Comparison of ENCODE assay signal across 8 mouse cellular contexts in genomic region chr5:91038547-91038946, GRCm38 (mm10). TPM values are rescaled to one million over a fixed set of nuclear protein-coding genes. Genes with fewer than 3 reads are reported as not detected.
DNase-seq lines count a peak whose midpoint lies in the region; ATAC-seq and TF ChIP-seq lines count a peak whose summit lies in the region.

No protein-coding gene starts in this region.

- no peak for TF ChIP-seq POLR2A in lung, adult 2 months (IDR thresholded peaks at IDR 0.05; ENCODE audit: borderline replicate concordance, extremely low read depth, low read depth, low read length)

- H3K9me3 ChIP-seq in limb, embryonic 11.5 days (ENCODE audit: control insufficient read depth, low read length) = no peaks in the 10 kb centered on the region
- H3K9me3 ChIP-seq in limb, embryonic 10.5 days (replicated peaks) = no peaks in the 10 kb centered on the region
- H3K9me3 ChIP-seq in intestine, embryonic 14.5 days (ENCODE audit: control insufficient read depth, low read length) = no peaks in the 10 kb centered on the region
- no peaks in the 10 kb centered on the region for H3K9me3 ChIP-seq in hindbrain, embryonic 12.5 days (replicated peaks)
- H3K9me3 ChIP-seq in hindbrain, embryonic 11.5 days (ENCODE audit: control insufficient read depth, low read length) = no peaks in the 10 kb centered on the region

- no peak overlapping the region for H3K4me3 ChIP-seq in limb, embryonic 11.5 days (ENCODE audit: low read depth, low read length)
- no peak overlapping the region for H3K4me3 ChIP-seq in limb, embryonic 10.5 days
- no peak overlapping the region for H3K4me3 ChIP-seq in intestine, embryonic 14.5 days (ENCODE audit: low read depth, low read length)
- no peak overlapping the region for H3K4me3 ChIP-seq in lung, adult 2 months (replicated peaks; ENCODE audit: extremely low read depth, low read depth, low read length)
- H3K4me3 ChIP-seq in hindbrain, embryonic 12.5 days = no peak overlapping the region
- H3K4me3 ChIP-seq in hindbrain, embryonic 11.5 days (ENCODE audit: low read depth, low read length) = no peak overlapping the region

- no peak for ATAC-seq in limb, embryonic 11.5 days (ENCODE audit: insufficient number of reproducible peaks, low FRiP score, low TSS enrichment, low read depth)
- peak; percentile 86 for ATAC-seq in activated CD4-positive, CD25-positive, alpha-beta regulatory T cell, adult 4 months
- ATAC-seq in intestine, embryonic 14.5 days (replicated peaks; ENCODE audit: low FRiP score, low TSS enrichment, low read depth) = peak; percentile 92
- no peak for ATAC-seq in hindbrain, embryonic 12.5 days (ENCODE audit: low FRiP score)
- no peak for ATAC-seq in hindbrain, embryonic 11.5 days (ENCODE audit: low FRiP score)

- H3K4me1 ChIP-seq in limb, embryonic 11.5 days (ENCODE audit: control insufficient read depth, insufficient read depth, low read length) = no peaks in the 10 kb centered on the region
- H3K4me1 ChIP-seq in limb, embryonic 10.5 days = peaks cover 5% of the 10 kb centered on the region
- no peaks in the 10 kb centered on the region for H3K4me1 ChIP-seq in intestine, embryonic 14.5 days (replicated peaks; ENCODE audit: control insufficient read depth, insufficient read depth, low read length)
- no peaks in the 10 kb centered on the region for H3K4me1 ChIP-seq in lung, adult 2 months (ENCODE audit: control insufficient read depth, insufficient read depth, low read length)
- H3K4me1 ChIP-seq in hindbrain, embryonic 12.5 days = no peaks in the 10 kb centered on the region
- H3K4me1 ChIP-seq in hindbrain, embryonic 11.5 days (replicated peaks; ENCODE audit: control insufficient read depth, insufficient read depth, low read length) = no peaks in the 10 kb centered on the region

- H3K27ac ChIP-seq in limb, embryonic 11.5 days (replicated peaks; ENCODE audit: low read depth, low read length) = no peak overlapping the region
- H3K27ac ChIP-seq in limb, embryonic 10.5 days = no peak overlapping the region
- no peak overlapping the region for H3K27ac ChIP-seq in intestine, embryonic 14.5 days (ENCODE audit: low read depth)
- no peak overlapping the region for H3K27ac ChIP-seq in hindbrain, embryonic 12.5 days
- H3K27ac ChIP-seq in hindbrain, embryonic 11.5 days (ENCODE audit: low read depth, low read length) = no peak overlapping the region

- TF ChIP-seq CTCF in lung, adult 2 months (IDR thresholded peaks at IDR 0.05; ENCODE audit: insufficient read depth, low read length) = 0 out of 2 replicates have a peak, but pooled peaks have one; percentile 6

- H3K27me3 ChIP-seq in limb, embryonic 11.5 days (ENCODE audit: control insufficient read depth, insufficient read depth, low read length) = no peaks in the 10 kb centered on the region
- no peaks in the 10 kb centered on the region for H3K27me3 ChIP-seq in limb, embryonic 10.5 days (ENCODE audit: low read depth, poor library complexity, severe bottlenecking)
- no peaks in the 10 kb centered on the region for H3K27me3 ChIP-seq in intestine, embryonic 14.5 days (replicated peaks; ENCODE audit: control insufficient read depth, insufficient read depth, low read length)
- no peaks in the 10 kb centered on the region for H3K27me3 ChIP-seq in hindbrain, embryonic 12.5 days
- H3K27me3 ChIP-seq in hindbrain, embryonic 11.5 days (ENCODE audit: control insufficient read depth, insufficient read depth, low read length) = no peaks in the 10 kb centered on the region

- no peak overlapping the region for H3K4me2 ChIP-seq in limb, embryonic 11.5 days (ENCODE audit: low read depth, severe bottlenecking)
- H3K4me2 ChIP-seq in intestine, embryonic 14.5 days (ENCODE audit: low read length) = no peak overlapping the region
- no peak overlapping the region for H3K4me2 ChIP-seq in hindbrain, embryonic 12.5 days (replicated peaks)
- H3K4me2 ChIP-seq in hindbrain, embryonic 11.5 days (replicated peaks; ENCODE audit: low read depth, low read length) = no peak overlapping the region

- H3K36me3 ChIP-seq in limb, embryonic 11.5 days (ENCODE audit: control insufficient read depth, insufficient read depth, low read length) = no peaks in the 10 kb centered on the region
- no peaks in the 10 kb centered on the region for H3K36me3 ChIP-seq in limb, embryonic 10.5 days
- no peaks in the 10 kb centered on the region for H3K36me3 ChIP-seq in intestine, embryonic 14.5 days (ENCODE audit: control insufficient read depth, insufficient read depth, low read length)
- H3K36me3 ChIP-seq in hindbrain, embryonic 12.5 days = no peaks in the 10 kb centered on the region
- H3K36me3 ChIP-seq in hindbrain, embryonic 11.5 days (ENCODE audit: control insufficient read depth, insufficient read depth, low read length) = no peaks in the 10 kb centered on the region

- DNase-seq in limb, embryonic 11.5 days (ENCODE audit: low spot score) = peak; percentile 40
- DNase-seq in limb, embryonic 10.5 days (ENCODE audit: low spot score) = no peak
- peak; percentile 85 for DNase-seq in intestine, embryonic 14.5 days (ENCODE audit: low spot score)
- peak; percentile 45 for DNase-seq in lung, adult 2 months
- DNase-seq in urinary bladder, adult 18-20 months (ENCODE audit: low spot score in 2 of 2) = peak; percentile 69 to 82
- DNase-seq in hindbrain, embryonic 11.5 days (ENCODE audit: low spot score) = no peak

- WGBS in limb, embryonic 11.5 days = 16% methylated on average over 2 of the region's 2 CpGs
- 3% methylated on average over 2 of the region's 2 CpGs for WGBS in limb, embryonic 10.5 days
- WGBS in intestine, embryonic 14.5 days = 9% methylated on average over 2 of the region's 2 CpGs
- WGBS in lung, adult 2 months = 14% methylated on average over 2 of the region's 2 CpGs
- 27% methylated on average over 2 of the region's 2 CpGs for WGBS in hindbrain, embryonic 12.5 days
- 27% methylated on average over 2 of the region's 2 CpGs for WGBS in hindbrain, embryonic 11.5 days

- H3K9ac ChIP-seq in limb, embryonic 11.5 days (ENCODE audit: low read length) = no peak overlapping the region
- no peak overlapping the region for H3K9ac ChIP-seq in intestine, embryonic 14.5 days (ENCODE audit: low read length)
- no peak overlapping the region for H3K9ac ChIP-seq in hindbrain, embryonic 12.5 days
- H3K9ac ChIP-seq in hindbrain, embryonic 11.5 days (ENCODE audit: low read depth, low read length) = no peak overlapping the region

RNA-seq across cellular contexts. Expression of gene Epgn, which starts 11.3 kb away (rescaled TPM):
- 0.17 and 0.37 TPM in 2 replicates for polyA plus RNA-seq in limb, embryonic 11.5 days (2014; fragmentation: Nextera tagmentation; extraction: Ambion mirVana)
- polyA plus RNA-seq in limb, embryonic 10.5 days (2016; fragmentation: Nextera tagmentation; extraction: Ambion mirVana) = 0.15 and 0.18 TPM in 2 replicates
- polyA plus RNA-seq in activated CD4-positive, CD25-positive, alpha-beta regulatory T cell, adult 4 months (2017; shearing (Covaris generic)) = not detected
- polyA plus RNA-seq in intestine, embryonic 14.5 days (2014; fragmentation: Nextera tagmentation; extraction: Ambion mirVana) = 0.09 TPM in 1 of 2 replicates, not detected in the other
- polyA plus RNA-seq in lung, adult 2 months (2012; rRNA removed) = not detected in 2 replicates
- 0.18 TPM in 1 of 2 replicates, not detected in the other for polyA plus RNA-seq in hindbrain, embryonic 12.5 days (2016; fragmentation: Nextera tagmentation; extraction: Ambion mirVana)
- polyA plus RNA-seq in hindbrain, embryonic 11.5 days (2014; fragmentation: Nextera tagmentation; extraction: Ambion mirVana) = 0.09 and 0.27 TPM in 2 replicates

RNA-seq across cellular contexts. Expression of gene Ereg, which starts 35.9 kb away (rescaled TPM):
- not detected in 2 replicates for polyA plus RNA-seq in limb, embryonic 11.5 days (2014; fragmentation: Nextera tagmentation; extraction: Ambion mirVana)
- not detected in 2 replicates for polyA plus RNA-seq in limb, embryonic 10.5 days (2016; fragmentation: Nextera tagmentation; extraction: Ambion mirVana)
- polyA plus RNA-seq in activated CD4-positive, CD25-positive, alpha-beta regulatory T cell, adult 4 months (2017; shearing (Covaris generic)) = not detected
- polyA plus RNA-seq in intestine, embryonic 14.5 days (2014; fragmentation: Nextera tagmentation; extraction: Ambion mirVana) = 0.94 and 1.1 TPM in 2 replicates
- polyA plus RNA-seq in lung, adult 2 months (2012; rRNA removed) = 0.02 and 1.2 TPM in 2 replicates
- polyA plus RNA-seq in hindbrain, embryonic 12.5 days (2016; fragmentation: Nextera tagmentation; extraction: Ambion mirVana) = not detected in 2 replicates
- polyA plus RNA-seq in hindbrain, embryonic 11.5 days (2014; fragmentation: Nextera tagmentation; extraction: Ambion mirVana) = not detected in 2 replicates

Comparison
In these comparisons a context has a peak if more than half of its experiments do, and no peak if none do; other contexts are left out.
1. DNase-seq: peak in limb, embryonic 11.5 days (single experiment), intestine, embryonic 14.5 days (single experiment), lung, adult 2 months (single experiment) and urinary bladder, adult 18-20 months (2 of 2); none in limb, embryonic 10.5 days (single experiment) and hindbrain, embryonic 11.5 days (single experiment).
2. ATAC-seq: peak in activated CD4-positive, CD25-positive, alpha-beta regulatory T cell, adult 4 months (single experiment) and intestine, embryonic 14.5 days (single experiment); none in limb, embryonic 11.5 days (single experiment), hindbrain, embryonic 12.5 days (single experiment) and hindbrain, embryonic 11.5 days (single experiment).